Mouse (Mus musculus): Measurements from ENCODE around the gene Cdhr2. TPM values are rescaled to one million over a fixed set of nuclear protein-coding genes. Genes with fewer than 3 reads are reported as not detected.

The Cdhr2 gene
- polyA plus RNA-seq, 1 experiment from 2014 or later = 0.22 TPM

GRCm38 (mm10) chr13:54765281-54766191 lies 64.3 kb downstream of the Cdhr2 start:
- Histone ChIP-seq H3K36me3 (no peaks in the 10 kb centered on the region; the same call in 1 of the 2 replicates), H3K9me3 (replicated peaks) (no peaks in the 10 kb centered on the region), H3K4me3 (replicated peaks) (peak overlapping the region; percentile 60), H3K9ac (replicated peaks) (peak overlapping the region; percentile 73), H3K27ac (replicated peaks) (peak overlapping the region; percentile 79), H3K27me3 (replicated peaks) (peaks cover 54% of the 10 kb centered on the region), H3K4me2 (peak overlapping the region; percentile 69), H3K4me1 (peaks cover 28% of the 10 kb centered on the region)
- peak; percentile 71 for ATAC-seq (ENCODE audit: low FRiP score)
- 7% methylated on average over 44 of the region's 44 CpGs for WGBS

- ATAC-seq (ENCODE audit: low FRiP score) = peak; percentile 86
- under 1% methylated on average over 35 of the region's 35 CpGs for WGBS
- H3K36me3 ChIP-seq = no peaks in the 10 kb centered on the region; the same call in 1 of the 2 replicates
- H3K27ac ChIP-seq (replicated peaks) = peak within 1 kb of the TSS; percentile 79
- H3K4me3 ChIP-seq (replicated peaks) = peak within 1 kb of the TSS; percentile 60
- H3K4me2 ChIP-seq = peak within 1 kb of the TSS; percentile 69
- no peaks in the 10 kb centered on the region for H3K9me3 ChIP-seq (replicated peaks)
- peaks cover 47% of the 10 kb centered on the region for H3K27me3 ChIP-seq (replicated peaks)
- H3K9ac ChIP-seq (replicated peaks) = peak within 1 kb of the TSS; percentile 73
- H3K4me1 ChIP-seq = peaks cover 28% of the 10 kb centered on the region
Measured at GRCm38 (mm10) chr13:54766192-54766768, 65.0 kb downstream of the Cdhr2 start, which contains the start of gene Sncb. TSS of gene Sncb (minus strand) at chr13:54766595.

GRCm38 (mm10) chr13:54767012-54767411 lies 65.8 kb downstream of the Cdhr2 start:
- no peaks in the 10 kb centered on the region for H3K9me3 ChIP-seq (replicated peaks)
- H3K4me2 ChIP-seq = peak overlapping the region; percentile 69
- H3K4me3 ChIP-seq (replicated peaks) = peak overlapping the region; percentile 60; the same call in 1 of the 2 replicates
- WGBS = 62% methylated on average over 4 of the region's 4 CpGs
- peak overlapping the region; percentile 79; the same call in 1 of the 2 replicates for H3K27ac ChIP-seq (replicated peaks)
- H3K36me3 ChIP-seq = no peaks in the 10 kb centered on the region; the same call in 1 of the 2 replicates
- peaks cover 28% of the 10 kb centered on the region for H3K4me1 ChIP-seq
- no peak; the same call in 1 of the 2 replicates for ATAC-seq (ENCODE audit: low FRiP score)
- H3K27me3 ChIP-seq (replicated peaks) = peaks cover 47% of the 10 kb centered on the region
- H3K9ac ChIP-seq (replicated peaks) = no peak overlapping the region; the same call in 1 of the 2 replicates

GRCm38 (mm10) chr13:54780592-54780991 lies 79.3 kb downstream of the Cdhr2 start:
- Histone ChIP-seq H3K9me3 (replicated peaks) (no peaks in the 10 kb centered on the region), H3K36me3 (no peaks in the 10 kb centered on the region), H3K27ac (replicated peaks) (no peak overlapping the region; the same call in 1 of the 2 replicates), H3K4me3 (replicated peaks) (no peak overlapping the region), H3K27me3 (replicated peaks) (no peaks in the 10 kb centered on the region), H3K4me2 (no peak overlapping the region), H3K4me1 (peaks cover 6% of the 10 kb centered on the region; the same call in 1 of the 2 replicates), H3K9ac (replicated peaks) (no peak overlapping the region)
- 79% methylated on average over 3 of the region's 3 CpGs for WGBS
- no peak for ATAC-seq (ENCODE audit: low FRiP score)

GRCm38 (mm10) chr13:54781086-54781485 lies 79.8 kb downstream of the Cdhr2 start:
- Histone ChIP-seq H3K27me3 (replicated peaks) (no peaks in the 10 kb centered on the region), H3K9ac (replicated peaks) (no peak overlapping the region), H3K4me1 (peaks cover 6% of the 10 kb centered on the region; the same call in 1 of the 2 replicates), H3K36me3 (no peaks in the 10 kb centered on the region), H3K4me3 (replicated peaks) (no peak overlapping the region), H3K4me2 (no peak overlapping the region), H3K27ac (replicated peaks) (no peak overlapping the region; the same call in 1 of the 2 replicates), H3K9me3 (replicated peaks) (no peaks in the 10 kb centered on the region)
- ATAC-seq (ENCODE audit: low FRiP score) = no peak
- WGBS = 77% methylated on average over 3 of the region's 3 CpGs

GRCm38 (mm10) chr13:54783235-54783634 lies 82.0 kb downstream of the Cdhr2 start:
- H3K4me3 ChIP-seq (replicated peaks) = no peak overlapping the region
- no peaks in the 10 kb centered on the region for H3K9me3 ChIP-seq (replicated peaks)
- H3K27ac ChIP-seq (replicated peaks) = no peak overlapping the region
- H3K4me1 ChIP-seq = peaks cover 6% of the 10 kb centered on the region; the same call in 1 of the 2 replicates
- H3K27me3 ChIP-seq (replicated peaks) = no peaks in the 10 kb centered on the region
- no peaks in the 10 kb centered on the region for H3K36me3 ChIP-seq
- no peak for ATAC-seq (ENCODE audit: low FRiP score)
- no peak overlapping the region for H3K4me2 ChIP-seq
- 41% methylated on average over 2 of the region's 2 CpGs for WGBS
- H3K9ac ChIP-seq (replicated peaks) = no peak overlapping the region

GRCm38 (mm10) chr13:54783698-54784097 lies 82.4 kb downstream of the Cdhr2 start, which contains the start of gene Eif4e1b:
TSS of gene Eif4e1b (plus strand) at chr13:54783998.
- Histone ChIP-seq H3K9ac (replicated peaks) (no peak within 1 kb of the TSS), H3K36me3 (no peaks in the 10 kb centered on the region), H3K9me3 (replicated peaks) (no peaks in the 10 kb centered on the region), H3K27me3 (replicated peaks) (no peaks in the 10 kb centered on the region), H3K4me3 (replicated peaks) (no peak within 1 kb of the TSS), H3K27ac (replicated peaks) (no peak within 1 kb of the TSS), H3K4me1 (peaks cover 6% of the 10 kb centered on the region; the same call in 1 of the 2 replicates), H3K4me2 (no peak within 1 kb of the TSS)
- ATAC-seq (ENCODE audit: low FRiP score) = no peak
- 90% methylated on average over 4 of the region's 4 CpGs for WGBS

Other genes with a start within 250 kb of the Cdhr2 start
- 85.8 and 89.9 TPM in 2 replicates for gene Thoc3, start 232.6 kb upstream of the Cdhr2 start, polyA plus RNA-seq (2015; fragmentation: Nextera tagmentation; extraction: Ambion mirVana)
- 19.8 and 20.1 TPM in 2 replicates for gene Simc1, start 197.7 kb upstream of the Cdhr2 start, polyA plus RNA-seq (2015; fragmentation: Nextera tagmentation; extraction: Ambion mirVana)
- gene 4833439L19Rik, start 136.0 kb upstream of the Cdhr2 start, polyA plus RNA-seq (2015; fragmentation: Nextera tagmentation; extraction: Ambion mirVana) = 218 and 220 TPM in 2 replicates
- 81.9 and 93.8 TPM in 2 replicates for gene Arl10, start 126.4 kb upstream of the Cdhr2 start, polyA plus RNA-seq (2015; fragmentation: Nextera tagmentation; extraction: Ambion mirVana)
- gene Nop16, start 111.4 kb upstream of the Cdhr2 start, polyA plus RNA-seq (2015; fragmentation: Nextera tagmentation; extraction: Ambion mirVana) = 64.7 and 69.8 TPM in 2 replicates
- gene Higd2a, start 111.3 kb upstream of the Cdhr2 start, polyA plus RNA-seq (2015; fragmentation: Nextera tagmentation; extraction: Ambion mirVana) = 267 and 285 TPM in 2 replicates
- 230 and 259 TPM in 2 replicates for gene Cltb, start 90.1 kb upstream of the Cdhr2 start, polyA plus RNA-seq (2015; fragmentation: Nextera tagmentation; extraction: Ambion mirVana)
- gene Faf2, start 79.7 kb upstream of the Cdhr2 start, polyA plus RNA-seq (2015; fragmentation: Nextera tagmentation; extraction: Ambion mirVana) = 58.1 and 64.7 TPM in 2 replicates
- 73.5 and 76.3 TPM in 2 replicates for gene Rnf44, start 7.6 kb upstream of the Cdhr2 start, polyA plus RNA-seq (2015; fragmentation: Nextera tagmentation; extraction: Ambion mirVana)
- 10.3 and 21.6 TPM in 2 replicates for gene Gprin1, start 48.4 kb downstream of the Cdhr2 start, polyA plus RNA-seq (2015; fragmentation: Nextera tagmentation; extraction: Ambion mirVana)
- gene Sncb, start 65.1 kb downstream of the Cdhr2 start, polyA plus RNA-seq (2015; fragmentation: Nextera tagmentation; extraction: Ambion mirVana) = 110 and 122 TPM in 2 replicates
- not detected in 2 replicates for gene Eif4e1b, start 82.5 kb downstream of the Cdhr2 start, polyA plus RNA-seq (2015; fragmentation: Nextera tagmentation; extraction: Ambion mirVana)
- 112 and 137 TPM in 2 replicates for gene Tspan17, start 87.9 kb downstream of the Cdhr2 start, polyA plus RNA-seq (2015; fragmentation: Nextera tagmentation; extraction: Ambion mirVana)
- 12.1 and 12.7 TPM in 2 replicates for gene Unc5a, start 247.9 kb downstream of the Cdhr2 start, polyA plus RNA-seq (2015; fragmentation: Nextera tagmentation; extraction: Ambion mirVana)

All from neural tube, embryonic 15.5 days (tissue).